Mouse (Mus musculus): ENCODE measurements at regions not wholly inside any gene's neighbourhood (a gene's known extent, or its start where the extent isn't known, plus 50 kb on each side); places are given as distances from the start of the nearest gene placed in this dataset.
"Not testable (repeated sequence)": the region's sequence is repeated elsewhere in the genome, so short reads cannot be mapped to it uniquely, and the experiment has no call there.

DNA sequence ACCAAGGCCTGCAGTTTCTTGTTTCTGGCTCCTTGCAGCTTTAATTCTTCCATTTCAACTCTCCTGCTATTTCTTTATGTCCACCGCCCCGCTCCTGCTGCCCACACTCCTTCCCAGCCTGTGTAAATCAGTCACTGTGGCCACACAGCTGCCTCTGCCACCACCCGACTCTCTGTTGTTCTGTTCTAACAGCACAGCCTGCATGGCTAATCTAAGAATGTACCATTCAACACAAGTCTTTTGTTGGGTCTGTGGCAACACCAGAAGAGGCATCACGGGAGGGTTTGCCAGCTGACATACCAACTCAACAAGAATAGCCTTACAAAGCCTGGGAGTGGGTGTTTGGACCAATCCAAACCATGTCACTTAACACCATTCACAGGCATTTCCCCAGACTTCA is 264.9 kb upstream of the Pum3 start:
- intact Hi-C loops (cut with DNase I), result no loop called here
- DNase-seq (ENCODE audit: low spot score in 2 of 2), result peak; percentile 21 to 52

DNA sequence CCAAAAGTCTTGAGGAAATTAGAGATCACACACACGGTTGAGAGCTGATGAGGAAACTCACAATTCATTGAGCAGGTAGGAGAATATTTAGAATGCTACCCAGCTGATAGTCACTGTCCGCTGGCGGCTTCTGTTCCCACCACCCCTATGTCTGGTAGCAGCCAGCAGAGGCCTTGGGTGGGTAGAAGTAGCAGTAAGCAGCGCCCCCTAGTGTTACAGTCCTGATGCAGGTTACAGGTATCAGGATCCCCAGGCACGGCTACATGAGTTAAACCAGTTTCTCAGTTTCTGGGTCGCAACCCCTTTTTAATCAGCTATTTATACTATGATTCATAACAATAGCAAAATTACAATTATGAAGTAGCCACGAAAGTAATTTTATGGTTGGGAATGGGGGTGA is 264.1 kb upstream of the Pum3 start:
- DNase-seq (ENCODE audit: low spot score in 2 of 2), result no peak
- intact Hi-C loops (cut with DNase I), result no loop called here

DNA sequence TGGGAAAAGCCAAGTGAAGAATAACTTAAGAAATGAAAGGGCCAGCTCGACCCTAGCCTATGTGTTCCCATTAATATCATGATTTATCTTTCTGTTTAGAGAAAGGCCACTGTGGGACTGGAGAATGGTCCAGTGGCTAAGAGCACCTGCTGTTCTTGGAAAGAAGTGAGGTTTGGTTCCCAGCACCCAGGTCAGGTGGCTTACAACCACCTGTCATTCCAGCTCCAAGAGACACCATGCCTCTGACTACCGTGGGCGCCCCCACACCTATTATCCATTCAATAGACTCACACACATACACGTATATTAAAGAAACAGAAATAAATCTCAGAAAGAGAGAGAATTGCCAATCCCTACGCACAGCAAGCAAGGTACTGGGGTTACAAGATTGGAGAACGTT is 263.3 kb upstream of the Pum3 start:
- intact Hi-C loops (cut with DNase I), result no loop called here
- no peak for DNase-seq (ENCODE audit: low spot score in 2 of 2)

DNA sequence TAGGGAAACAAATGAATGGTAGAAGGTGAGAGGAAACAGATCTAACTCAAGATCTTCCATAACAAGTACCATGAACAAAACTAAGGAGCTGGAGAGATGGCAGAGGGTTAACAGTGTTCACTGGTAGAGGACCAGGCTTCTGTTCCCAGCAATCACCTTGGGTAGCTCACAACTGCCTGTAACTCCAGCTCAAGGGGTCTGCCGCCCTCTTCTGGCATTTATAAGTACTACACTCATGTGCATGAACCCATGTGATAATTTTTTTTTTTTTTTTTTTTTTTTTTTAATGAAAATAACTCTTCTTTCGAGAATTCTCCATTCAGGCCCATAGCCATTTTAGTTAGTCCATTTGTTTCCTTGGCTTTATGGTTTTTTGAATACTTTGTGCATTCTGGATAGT is 253.8 kb upstream of the Pum3 start:
- no peak for DNase-seq (ENCODE audit: low spot score in 2 of 2)
- intact Hi-C loops (cut with DNase I), result no loop called here

DNA sequence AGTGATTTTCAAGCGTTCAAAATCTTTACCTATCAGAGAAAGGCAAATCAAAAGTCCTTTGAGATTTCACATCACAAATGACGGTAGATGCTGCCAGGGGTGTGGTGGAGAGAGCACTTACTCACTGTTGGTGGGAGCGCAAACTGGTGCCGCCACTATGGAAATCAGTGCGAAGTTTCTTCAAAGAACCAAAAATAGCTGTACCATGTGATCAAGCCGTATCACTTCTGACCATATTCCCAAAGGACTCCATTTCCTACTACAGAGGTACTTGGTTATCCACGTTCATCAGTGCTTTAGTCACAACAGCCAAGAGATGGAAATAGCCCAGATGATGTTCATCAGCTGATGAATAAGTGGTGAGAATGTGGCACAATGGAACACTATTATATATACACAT is 249.8 kb upstream of the Pum3 start:
- intact Hi-C loops (cut with DNase I), result no loop called here
- no peak for DNase-seq (ENCODE audit: low spot score in 2 of 2)

DNA sequence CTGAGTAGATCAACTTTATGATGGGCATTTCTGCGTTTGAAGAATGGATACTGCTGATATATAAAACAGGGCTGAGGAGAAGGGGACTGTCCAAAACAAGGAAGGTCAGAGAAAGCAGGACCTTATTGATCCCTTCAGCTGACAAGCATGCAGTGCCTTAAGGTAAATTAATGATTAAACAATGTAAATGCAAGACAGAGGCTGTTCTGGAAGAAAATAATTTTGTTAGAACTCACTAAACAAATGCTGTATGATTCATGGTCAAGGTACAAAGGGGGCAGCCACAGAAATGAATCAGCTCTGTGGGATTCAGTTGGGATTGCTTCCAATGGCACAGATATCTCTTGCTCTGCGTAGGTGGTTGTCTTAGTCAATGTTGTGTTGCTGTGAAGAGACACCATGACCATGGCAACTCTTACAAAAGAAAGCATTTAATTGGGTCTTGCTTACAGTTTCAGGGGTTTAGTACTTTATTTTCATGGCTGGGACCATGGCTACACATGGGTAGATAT is 243.1 kb upstream of the Pum3 start:
- peak in 1 of 2 experiments; percentile 18 for DNase-seq (ENCODE audit: low spot score in 2 of 2)
- intact Hi-C loops (cut with DNase I), result no loop called here

DNA sequence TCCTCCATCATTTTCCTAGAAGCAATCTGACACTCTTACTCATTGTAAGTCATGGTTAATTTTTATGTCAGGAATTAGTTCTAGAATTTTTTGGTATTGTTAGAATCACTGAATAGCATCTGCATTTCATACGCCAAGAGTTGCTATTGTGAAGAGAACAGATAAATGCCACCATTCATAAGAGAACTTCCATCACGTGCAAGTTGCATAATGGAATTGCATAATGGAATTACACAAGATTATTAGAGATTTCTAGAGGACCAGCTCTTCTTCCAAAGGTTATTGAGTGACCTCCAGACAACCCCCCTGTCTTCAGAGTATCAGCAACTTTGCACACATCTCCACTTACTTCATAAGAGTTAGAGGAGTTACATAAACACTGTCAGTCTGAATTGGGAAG is 233.7 kb upstream of the Pum3 start:
- intact Hi-C loops (cut with DNase I), result no loop called here
- DNase-seq (ENCODE audit: low spot score in 2 of 2), result no peak

DNA sequence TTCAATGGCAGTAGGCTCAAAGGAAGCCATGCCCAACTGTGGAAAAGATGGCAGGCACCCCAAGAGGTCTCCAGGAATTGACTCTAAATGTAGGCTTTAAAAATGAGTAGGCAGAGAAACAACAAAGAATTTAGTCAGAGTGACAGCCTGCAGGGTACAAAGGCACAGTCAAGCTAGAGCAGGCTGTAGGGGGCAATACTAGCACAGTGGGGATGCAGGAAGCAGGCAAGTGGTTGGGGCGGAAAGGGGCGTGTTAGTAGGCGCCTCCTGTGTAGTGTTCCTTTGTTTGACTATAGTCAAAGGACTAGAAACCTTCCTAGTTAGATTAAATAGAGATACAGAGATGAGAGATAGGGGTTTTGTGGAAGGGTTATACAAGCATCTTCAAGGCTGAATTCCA is 211.4 kb upstream of the Pum3 start:
- intact Hi-C loops (cut with DNase I), result no loop called here

DNA sequence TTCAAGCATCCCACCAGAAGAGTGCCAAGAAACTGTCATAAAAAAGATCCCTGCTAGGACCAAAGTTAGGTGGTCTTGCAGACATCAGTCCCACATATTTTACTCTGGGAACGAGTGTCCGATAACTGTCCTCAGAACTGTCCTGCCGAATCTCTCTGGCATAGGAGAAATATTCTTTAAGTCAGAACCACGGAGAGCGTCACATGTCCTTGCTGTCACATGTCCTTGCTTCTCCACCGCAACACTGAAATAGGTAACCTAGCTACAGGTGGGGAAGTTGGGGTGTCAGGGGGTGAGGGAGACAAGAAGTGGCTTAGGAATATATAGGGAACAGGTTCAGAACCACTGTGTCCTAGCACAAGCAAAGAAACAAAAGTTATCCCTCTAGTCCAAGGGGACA is 203.5 kb upstream of the Pum3 start:
- intact Hi-C loops (cut with DNase I), result no loop called here

More for the DNA sequence above, 211.4 kb upstream of the Pum3 start:
- no peak for DNase-seq (ENCODE audit: low spot score in 2 of 2)

DNA sequence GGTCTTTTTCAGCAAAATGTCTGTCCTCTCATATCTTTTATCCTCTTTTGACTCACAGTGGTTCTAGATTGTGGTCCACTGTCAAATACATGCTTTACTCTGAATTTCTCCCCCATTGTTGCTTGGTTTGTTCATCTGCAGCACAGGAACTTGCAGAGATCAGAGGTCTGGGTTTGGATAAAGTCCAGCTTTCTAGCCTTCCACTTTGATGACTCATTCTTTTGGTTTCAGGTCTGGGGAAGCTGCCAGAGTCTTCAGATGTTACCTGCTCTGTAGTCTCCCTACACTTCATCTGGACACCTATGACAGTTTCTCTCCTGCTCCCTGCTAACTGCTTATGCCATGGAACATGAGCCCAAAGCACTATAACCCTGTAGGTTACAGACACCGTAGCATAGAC is 198.0 kb upstream of the Pum3 start:
- intact Hi-C loops (cut with DNase I), result no loop called here
- no peak for DNase-seq (ENCODE audit: low spot score in 2 of 2)

More for the DNA sequence above, 203.5 kb upstream of the Pum3 start:
- DNase-seq (ENCODE audit: low spot score in 2 of 2), result no peak

DNA sequence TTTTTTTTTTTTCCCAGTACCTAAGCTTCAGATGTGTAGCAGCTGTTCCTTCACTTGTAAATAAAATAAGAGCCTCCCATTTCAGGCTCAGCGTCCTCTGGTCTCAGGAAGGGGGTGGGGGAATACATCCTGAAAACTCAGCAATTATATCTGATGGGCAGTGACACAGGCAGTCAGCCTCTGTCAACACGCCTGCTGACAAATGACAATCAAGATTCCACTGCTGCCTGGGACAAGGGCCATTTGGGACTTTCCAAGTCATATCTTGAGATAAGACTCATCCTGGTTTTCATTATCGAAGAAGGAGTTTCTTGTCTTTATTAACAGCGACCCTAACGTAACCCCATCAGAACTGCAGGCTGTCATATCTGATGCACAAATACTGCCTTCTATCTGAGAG is 187.9 kb upstream of the Pum3 start:
- intact Hi-C loops (cut with DNase I), result no loop called here
- no peak for DNase-seq (ENCODE audit: low spot score in 2 of 2)

DNA sequence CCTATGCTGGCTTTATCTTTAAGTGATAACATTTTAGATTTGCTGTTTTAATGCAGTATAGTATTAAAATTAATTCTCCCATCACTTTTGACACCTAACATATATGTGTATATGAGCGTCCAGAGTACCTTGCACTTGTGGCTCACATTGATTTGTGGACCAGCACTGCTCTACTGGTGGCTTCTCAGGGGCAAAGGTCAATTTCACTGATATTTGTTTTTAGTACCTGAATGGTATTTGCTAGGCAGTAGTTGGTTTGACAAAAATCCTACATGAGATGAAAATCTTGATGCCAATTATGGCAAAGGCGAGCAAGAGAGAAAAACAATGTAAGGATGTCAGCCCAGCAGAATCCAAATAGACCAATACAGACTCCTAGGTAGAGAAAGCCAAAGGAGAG is 177.3 kb upstream of the Pum3 start:
- DNase-seq (ENCODE audit: low spot score in 2 of 2), result no peak
- intact Hi-C loops (cut with DNase I), result no loop called here

DNA sequence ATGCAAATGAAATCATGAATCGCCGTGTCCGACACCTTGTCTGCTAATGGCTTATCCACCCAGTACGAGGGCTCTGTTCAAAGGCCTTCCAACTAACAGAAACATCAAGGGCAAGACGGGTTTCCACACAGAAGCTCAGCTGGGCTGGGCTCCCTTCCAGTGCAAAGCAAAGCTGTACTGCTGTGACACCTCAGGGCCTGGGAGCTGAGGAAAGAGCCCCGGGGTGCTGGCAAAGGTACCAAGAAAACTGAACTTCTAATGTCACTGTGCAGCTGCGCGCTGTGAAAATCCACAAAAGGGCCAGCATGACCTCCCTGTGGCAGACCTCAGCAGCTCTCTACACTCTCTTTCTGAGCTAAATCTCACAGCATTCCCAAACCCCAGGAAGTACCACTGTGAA is 173.7 kb upstream of the Pum3 start:
- no peak for DNase-seq (ENCODE audit: low spot score in 2 of 2)

DNA sequence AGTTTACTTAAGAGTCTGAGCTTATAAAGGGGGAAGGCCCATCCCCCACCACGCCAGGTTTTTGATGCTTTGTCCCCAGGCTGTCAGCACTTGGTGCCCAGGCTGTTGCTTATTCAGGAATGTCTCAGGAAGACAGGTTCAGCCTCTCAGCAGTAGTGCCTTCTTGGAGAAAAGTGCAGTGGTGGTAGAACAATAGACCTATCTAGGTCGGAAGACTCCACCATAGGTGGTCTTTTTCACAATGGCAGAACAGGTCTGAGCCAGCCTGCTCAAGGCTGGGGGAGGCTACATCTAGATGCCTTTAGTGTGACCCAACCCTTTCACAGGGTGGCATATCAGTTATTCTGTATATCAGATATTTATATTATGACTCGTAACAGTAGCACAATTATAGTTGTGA is 171.9 kb upstream of the Pum3 start:
- no peak for DNase-seq (ENCODE audit: low spot score in 2 of 2)

More for the DNA sequence above, 173.7 kb upstream of the Pum3 start:
- intact Hi-C loops (cut with DNase I), result no loop called here

DNA sequence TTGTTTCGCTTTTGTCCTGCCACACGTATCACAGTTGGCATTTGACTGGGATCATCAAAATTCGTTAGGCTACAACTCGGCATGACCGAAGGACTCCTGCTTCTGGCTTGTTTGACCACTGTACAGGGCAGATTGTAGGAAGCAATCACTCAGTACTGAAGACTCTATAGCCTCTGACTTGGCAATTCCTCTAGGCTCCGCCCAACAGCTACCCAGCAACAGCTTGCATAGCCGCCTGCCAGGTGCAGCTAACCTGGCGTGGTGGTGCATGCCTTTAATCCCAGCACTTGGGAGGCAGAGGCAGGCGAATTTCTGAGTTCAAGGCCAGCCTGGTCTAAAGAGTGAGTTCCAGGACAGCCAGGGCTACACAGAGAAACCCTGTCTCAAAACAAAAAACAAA is 170.8 kb upstream of the Pum3 start:
- intact Hi-C loops (cut with DNase I); DNase-seq (ENCODE audit: low spot score in 2 of 2): not testable (repeated sequence)

More for the DNA sequence above, 171.9 kb upstream of the Pum3 start:
- intact Hi-C loops (cut with DNase I), result no loop called here

DNA sequence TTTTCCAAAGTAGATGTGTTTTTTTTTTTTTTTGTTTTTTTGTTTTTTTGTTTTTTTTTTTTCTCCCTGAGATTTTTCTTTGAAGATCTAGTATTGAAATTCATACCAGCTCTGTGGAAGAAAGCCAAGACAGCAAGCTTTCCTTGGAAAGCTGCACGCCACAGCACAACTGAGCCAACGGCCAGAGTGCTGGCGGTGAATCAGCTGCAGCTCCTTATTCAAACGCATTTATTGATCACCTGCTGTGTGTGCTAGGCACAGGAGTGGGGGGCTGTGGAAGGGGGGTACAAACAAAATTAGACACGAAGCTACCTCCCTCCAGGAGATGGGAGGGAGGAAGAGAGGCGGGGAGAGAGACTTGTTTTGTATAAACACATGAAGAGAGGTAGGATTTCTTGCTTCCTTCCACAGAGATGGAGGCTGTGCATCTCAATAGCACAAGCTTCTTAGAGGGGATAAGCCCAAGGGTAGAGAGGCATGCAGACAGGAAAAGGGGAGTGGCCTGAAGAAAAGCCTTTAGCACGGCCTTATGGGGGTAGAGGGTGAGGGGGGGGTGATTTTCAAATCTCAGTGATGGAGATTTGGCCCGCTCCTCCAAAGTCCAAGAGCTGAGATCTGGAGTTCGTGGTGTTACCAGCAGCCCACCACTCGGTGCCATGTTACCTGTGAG is 170.1 kb upstream of the Pum3 start:
- intact Hi-C loops (cut with DNase I), result no loop called here

DNA sequence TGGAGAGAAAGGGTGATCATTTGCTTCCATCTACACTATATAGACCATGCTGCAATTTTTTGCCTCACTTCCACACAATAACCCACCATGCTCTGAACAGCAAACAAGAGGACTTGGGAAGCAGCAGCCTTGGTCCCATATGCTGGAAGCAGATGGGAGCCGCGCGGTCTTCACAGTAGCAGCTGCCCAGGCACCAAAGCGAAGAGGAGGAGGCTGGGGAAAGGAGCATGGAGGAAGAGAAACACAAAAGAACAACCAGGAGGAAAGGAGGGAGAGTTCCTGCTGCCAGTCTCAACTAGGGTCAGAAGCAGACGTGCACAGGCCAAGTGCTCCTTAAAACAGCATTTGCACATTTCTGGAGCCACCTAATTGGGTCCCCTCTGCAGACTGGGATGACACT is 168.7 kb upstream of the Pum3 start:
- intact Hi-C loops (cut with DNase I), result no loop called here
- DNase-seq (ENCODE audit: low spot score in 2 of 2), result peak; percentile 14 to 44

More for the DNA sequence above, 170.1 kb upstream of the Pum3 start:
- DNase-seq (ENCODE audit: low spot score in 2 of 2), result peak; percentile 52 to 62

DNA sequence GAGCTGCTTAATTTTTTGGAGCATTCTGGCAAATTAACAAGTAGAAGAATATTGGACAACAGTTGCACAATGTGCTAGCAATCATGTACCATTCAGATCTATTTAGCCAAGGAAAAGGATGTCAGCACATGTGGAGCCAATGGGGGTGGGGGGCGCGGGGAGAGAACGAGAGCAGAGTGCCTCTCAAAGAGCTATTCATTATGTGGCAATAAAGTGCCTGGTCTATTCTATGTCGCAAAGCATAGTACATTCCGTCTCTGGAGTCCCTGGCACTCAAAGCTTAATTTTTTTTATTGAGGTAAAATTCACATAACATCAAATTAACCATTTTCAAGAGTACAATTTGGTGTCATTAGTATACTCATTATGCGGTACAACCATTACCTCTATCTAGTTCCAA is 155.9 kb upstream of the Pum3 start:
- no peak for DNase-seq (ENCODE audit: low spot score in 2 of 2)
- intact Hi-C loops (cut with DNase I), result no loop called here

DNA sequence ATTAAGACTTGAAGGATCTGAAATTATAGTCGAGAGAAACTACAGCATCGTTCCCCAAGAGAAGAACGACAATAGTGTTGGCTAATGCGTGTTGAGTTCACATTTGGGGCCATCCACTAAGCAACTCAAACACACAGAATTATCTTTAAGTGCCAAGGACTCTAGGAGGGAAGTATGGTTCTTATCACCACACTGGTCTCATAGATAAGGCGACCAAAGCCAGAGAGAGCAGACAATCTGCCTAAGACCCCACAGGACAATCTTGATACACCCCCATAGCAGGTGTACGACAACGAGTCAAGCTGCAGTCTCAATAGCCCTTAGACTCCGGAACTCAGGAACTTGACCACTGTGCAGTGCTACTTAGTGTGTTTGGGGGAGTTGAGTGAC is 152.5 kb upstream of the Pum3 start:
- intact Hi-C loops (cut with DNase I), result no loop called here
- DNase-seq (ENCODE audit: low spot score in 2 of 2), result no peak

DNA sequence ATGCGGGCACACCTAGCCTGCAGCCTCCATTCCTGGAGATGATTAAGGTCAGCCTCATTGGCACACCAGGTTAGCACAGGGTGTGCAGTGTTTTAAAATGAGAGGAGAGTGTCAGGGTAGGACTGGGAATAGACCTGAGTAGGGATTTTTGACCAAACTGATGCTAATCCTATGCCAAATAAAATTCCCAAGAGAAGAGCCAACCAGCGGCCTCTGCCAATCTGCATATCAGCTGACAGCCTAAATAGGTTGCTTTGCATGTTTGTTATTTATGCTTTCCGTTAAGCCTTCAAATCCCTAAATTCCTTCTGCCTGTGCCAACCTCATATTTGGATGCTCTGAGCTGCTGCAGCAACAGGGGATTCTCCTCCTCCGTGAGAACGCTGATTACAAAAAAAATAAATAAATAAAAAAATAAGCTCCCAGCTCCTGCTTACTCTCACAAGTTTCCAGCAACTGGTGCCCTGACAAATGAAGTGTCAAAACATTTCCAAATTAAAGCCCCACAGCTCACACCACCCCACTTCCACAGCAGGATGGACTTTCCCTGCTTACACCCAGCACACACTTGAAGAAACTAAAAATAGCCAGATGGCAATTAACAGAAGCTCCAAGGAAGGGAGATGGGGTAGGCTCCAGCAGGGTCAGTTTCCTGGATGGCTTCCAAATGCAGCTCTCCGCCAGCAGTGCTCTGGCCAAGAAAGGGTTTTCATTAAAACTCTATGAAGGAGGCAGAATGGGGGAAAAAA is 151.9 kb upstream of the Pum3 start:
- DNase-seq (ENCODE audit: low spot score in 2 of 2), result peak; percentile 16 to 21
- intact Hi-C loops (cut with DNase I), result no loop called here

DNA sequence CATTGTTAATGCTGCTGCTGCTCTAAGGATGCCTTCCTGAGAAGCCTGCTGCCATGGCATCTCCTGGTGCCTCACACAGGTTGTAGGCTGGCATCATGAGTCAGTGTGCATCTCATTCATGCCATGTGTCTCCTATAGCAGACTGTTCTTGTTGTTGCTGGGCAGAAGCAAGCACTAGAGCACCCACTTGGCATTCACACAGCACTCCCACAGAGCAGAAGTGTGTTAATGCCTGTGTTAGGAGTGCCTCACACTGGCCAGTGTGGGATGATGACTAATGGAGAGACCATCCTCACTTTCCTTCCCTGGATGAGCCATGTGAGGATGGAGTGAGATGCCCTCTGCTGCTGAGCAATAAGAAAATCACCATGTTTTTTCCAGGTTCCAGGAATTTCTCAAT is 146.9 kb upstream of the Pum3 start:
- peak; percentile 37 to 82 for DNase-seq (ENCODE audit: low spot score in 2 of 2)
- intact Hi-C loops (cut with DNase I), result loop anchor here (5.0 kb wide), 1 partner anchor 114 kb away; no protein-coding TSS in a partner anchor
